Mouse (Mus musculus): Measurements from ENCODE around the gene Ttll11.

Gene Ttll11

GRCm38 (mm10) chr2:35767834-35768537 is 211.7 kb downstream of the Ttll11 start:
- DNase-seq (ENCODE audit: low spot score), result no peak

- DNase-seq (ENCODE audit: low spot score), result no peak
These were observed 215.4 kb downstream of the Ttll11 start for GRCm38 (mm10) chr2:35764328-35764727.

DNA sequence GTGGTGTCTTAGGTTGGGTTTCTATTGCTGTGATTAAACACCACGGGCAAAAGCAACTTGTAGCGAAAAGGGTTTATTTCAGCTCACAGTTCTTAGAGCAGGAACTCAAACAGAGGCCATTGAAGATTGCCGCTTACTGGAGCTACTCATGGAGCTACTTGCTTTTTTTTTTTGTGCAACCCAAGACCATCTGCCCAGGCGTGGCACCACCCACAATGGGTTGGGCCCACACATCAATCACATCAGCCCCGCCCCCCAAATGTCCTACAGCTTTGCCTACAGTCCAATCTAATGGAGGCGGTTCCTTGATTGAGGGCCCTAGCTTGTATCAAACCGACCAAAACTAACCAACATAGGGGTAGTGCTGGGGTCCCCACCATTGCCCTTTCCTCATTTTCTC is 215.9 kb downstream of the Ttll11 start:
- DNase-seq (ENCODE audit: low spot score), result no peak

DNA sequence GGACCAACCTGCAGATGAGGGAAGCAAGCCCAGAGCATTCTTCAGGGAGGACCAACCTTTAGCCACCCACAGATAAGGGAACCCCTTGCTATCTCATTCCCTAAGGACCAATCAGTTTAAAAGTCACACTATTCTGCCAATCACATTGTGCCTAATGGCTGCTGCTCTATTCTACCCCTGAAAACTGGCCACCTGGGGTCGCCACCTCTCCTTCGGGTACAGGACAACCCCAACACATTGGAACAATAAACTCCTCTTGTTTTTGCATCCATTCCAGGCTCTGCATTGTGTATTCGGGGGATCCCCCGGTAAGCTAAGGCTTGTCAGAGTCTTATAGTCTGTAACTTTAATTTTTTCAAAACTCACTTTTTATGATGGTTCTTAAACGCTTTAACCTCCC is 218.3 kb downstream of the Ttll11 start:
- no peak for DNase-seq (ENCODE audit: low spot score)

- no peak for DNase-seq (ENCODE audit: low spot score)
These were observed 218.8 kb downstream of the Ttll11 start for GRCm38 (mm10) chr2:35760867-35761266.

DNA sequence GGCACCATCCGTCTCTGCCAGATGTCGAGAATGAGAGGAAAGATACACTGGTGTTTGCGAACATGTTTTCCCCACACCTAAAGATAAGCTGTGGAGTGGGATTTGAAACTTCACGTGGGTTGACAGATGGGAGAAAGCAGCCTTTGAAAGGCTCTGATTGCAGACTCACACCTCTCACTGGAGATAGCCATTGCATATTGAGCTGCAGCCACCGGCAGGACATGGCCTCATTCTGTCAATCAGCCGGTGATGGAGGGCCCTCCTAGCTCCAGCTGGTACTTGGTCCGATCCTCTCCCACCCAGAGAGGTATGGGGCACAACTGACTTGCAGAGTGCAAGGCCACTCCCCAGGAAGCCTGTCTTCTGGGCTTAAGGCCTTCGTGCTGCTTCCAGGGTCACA is 219.4 kb downstream of the Ttll11 start:
- DNase-seq (ENCODE audit: low spot score), result no peak

GRCm38 (mm10) chr2:35756467-35756866 is 223.2 kb downstream of the Ttll11 start:
- DNase-seq (ENCODE audit: low spot score), result no peak

- DNase-seq (ENCODE audit: low spot score), result no peak
These were observed 227.8 kb downstream of the Ttll11 start for GRCm38 (mm10) chr2:35751781-35752505.

DNA sequence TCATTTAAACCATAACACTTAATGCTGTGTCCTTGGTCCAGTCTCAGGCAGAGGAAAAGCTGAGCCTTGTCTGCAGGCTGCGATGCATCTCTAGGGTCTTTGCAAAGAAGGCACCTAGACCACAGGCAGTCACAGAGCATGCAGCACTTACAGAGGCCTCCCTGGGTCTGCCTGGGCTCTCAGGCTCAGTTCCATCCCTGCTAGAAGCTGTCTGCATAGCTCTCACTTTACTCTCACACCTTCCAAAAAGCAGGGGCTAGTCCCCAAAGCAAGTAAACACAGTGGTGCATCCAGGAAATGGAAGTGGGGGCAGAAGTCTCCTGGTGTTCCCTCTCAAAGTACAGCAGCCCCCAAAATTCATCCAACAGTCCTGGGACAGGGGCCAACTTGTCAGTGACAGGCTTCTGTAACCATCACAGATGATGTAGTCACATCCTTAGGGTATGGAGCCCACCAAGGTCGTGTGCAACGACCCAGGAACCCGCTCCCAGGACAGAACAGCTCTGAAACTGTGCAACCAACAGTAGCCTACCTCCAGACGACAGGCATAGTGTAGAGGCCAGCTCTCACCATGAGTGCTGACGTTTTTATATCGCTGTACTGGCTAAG is 229.1 kb downstream of the Ttll11 start:
- no peak for DNase-seq (ENCODE audit: low spot score)

- DNase-seq (ENCODE audit: low spot score), result no peak
These were observed 232.2 kb downstream of the Ttll11 start for GRCm38 (mm10) chr2:35747371-35748035.

- DNase-seq (ENCODE audit: low spot score), result no peak
These were observed 233.1 kb downstream of the Ttll11 start for GRCm38 (mm10) chr2:35746638-35747037.

GRCm38 (mm10) chr2:35745876-35746275 is 233.8 kb downstream of the Ttll11 start:
- no peak for DNase-seq (ENCODE audit: low spot score)

DNA sequence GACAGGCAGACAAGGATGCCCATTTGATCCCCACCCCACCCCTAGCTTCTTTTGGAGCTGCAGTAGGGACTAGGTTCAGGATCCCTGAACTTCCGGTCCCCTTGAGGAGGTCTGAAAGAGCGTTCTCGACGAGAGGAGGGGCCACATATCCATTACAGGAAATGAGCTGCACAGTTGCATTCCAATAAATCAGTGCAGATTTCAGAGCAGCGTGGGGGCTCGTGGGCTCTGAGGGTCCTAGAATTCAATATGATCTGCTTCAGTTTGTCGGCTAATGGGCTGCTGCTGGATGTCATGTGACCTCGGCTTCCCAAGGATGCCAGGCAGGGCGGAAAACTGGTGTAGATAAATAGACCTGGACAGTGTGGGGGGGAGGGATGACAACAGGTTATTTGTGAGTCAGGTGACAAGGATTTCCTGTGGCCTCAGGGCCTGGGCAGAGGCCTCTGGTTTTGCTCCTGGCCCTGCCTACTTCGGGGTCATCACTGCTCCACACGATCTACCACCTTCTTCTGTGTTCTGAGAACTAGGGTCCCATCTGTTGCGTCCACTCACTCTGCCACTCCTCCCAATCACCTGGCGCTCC is 240.0 kb downstream of the Ttll11 start:
- no peak for DNase-seq (ENCODE audit: low spot score)

- DNase-seq (ENCODE audit: low spot score), result no peak
These were observed 242.2 kb downstream of the Ttll11 start for GRCm38 (mm10) chr2:35737467-35738027.

DNA sequence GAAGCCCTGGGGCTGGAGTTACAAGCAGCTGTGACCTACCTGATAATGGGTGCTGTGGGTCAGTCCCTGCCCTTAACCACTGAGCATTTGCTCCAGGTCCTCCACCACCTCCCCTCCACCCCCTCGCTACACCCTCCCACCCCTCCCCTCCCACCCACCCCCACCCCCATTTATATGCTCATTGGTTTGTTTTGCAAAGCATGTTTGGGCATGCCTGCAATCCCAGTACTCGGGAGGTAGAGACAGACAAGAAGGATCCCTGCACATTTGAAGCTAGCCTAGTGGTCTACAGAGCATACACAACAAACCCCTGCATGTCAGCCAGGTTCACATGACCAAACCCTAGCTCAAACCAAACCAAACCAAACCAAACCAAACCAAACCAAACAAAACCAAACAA is 243.7 kb downstream of the Ttll11 start:
- DNase-seq (ENCODE audit: low spot score), result no peak

- DNase-seq (ENCODE audit: low spot score), result no peak
These were observed 244.7 kb downstream of the Ttll11 start for GRCm38 (mm10) chr2:35735001-35735400.

- no peak for DNase-seq (ENCODE audit: low spot score)
These were observed 247.9 kb downstream of the Ttll11 start for GRCm38 (mm10) chr2:35731671-35732449.

DNA sequence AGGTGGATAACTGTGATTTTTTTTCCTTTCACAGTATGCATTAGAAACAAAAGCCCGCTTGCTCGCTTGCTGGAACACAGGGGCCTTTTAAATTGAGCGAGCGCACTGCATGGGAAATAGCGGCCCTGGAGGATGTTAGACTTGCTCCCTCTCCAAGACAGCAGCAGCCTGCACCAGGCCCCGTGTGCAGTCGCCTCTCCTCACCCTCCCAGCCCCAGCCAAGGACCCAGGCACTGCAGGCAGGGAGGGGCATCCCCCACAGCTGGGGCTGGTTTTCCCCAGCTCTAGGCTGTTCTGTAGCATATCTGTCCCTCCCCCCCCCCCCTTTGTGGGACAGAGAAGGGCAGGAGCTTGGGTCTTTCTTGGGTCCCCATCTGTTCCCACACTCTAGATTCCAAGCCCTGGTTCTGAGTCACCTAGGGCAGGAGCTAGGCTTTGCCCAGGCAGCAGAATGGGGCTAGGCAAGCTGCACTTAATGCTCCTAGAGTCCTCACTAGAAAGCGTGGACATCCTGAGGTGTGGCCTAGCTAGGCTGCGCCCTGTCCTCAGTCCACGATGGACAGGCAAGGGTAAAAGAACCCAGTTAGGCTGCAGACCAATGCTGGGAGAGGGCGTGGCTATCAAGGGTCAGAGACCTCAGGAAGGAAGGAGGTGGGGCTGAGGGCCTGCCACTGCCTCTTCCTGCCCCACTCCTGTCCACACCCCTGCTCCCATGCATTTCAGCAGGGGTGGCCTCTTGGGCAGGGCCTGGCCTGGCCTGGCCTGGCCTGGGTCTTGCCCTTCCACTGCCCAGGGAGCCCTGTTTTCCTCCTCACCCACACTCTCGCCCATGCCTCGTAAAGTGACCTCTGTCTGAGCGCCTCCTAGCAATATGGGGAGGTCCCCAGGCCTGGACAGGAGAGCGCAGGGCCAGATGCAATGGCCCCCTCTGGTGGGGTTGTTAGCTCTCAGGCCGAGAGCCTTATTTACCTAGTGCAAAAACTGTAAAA is 250.3 kb downstream of the Ttll11 start:
- DNase-seq (ENCODE audit: low spot score), result no peak

DNA sequence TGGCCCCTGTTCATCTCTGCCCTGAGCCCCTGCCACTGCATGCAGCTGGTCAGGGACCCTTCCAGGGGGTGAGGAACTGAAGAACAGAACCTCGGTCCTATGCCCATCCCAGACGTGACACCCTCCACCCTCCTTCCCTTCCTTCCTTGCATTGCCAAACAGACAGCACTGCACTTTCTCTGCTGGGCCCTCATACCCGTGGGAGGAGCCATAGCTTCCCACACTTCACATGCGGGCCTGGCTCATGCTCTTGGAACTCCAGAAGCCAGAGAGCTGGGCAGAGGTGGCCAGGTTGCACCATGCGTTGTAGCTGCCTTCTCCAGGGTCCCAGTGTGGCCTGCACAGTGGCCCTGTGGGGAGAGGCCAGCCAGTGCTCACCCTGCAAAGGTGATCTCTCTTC is 251.1 kb downstream of the Ttll11 start:
- no peak for DNase-seq (ENCODE audit: low spot score)

DNA sequence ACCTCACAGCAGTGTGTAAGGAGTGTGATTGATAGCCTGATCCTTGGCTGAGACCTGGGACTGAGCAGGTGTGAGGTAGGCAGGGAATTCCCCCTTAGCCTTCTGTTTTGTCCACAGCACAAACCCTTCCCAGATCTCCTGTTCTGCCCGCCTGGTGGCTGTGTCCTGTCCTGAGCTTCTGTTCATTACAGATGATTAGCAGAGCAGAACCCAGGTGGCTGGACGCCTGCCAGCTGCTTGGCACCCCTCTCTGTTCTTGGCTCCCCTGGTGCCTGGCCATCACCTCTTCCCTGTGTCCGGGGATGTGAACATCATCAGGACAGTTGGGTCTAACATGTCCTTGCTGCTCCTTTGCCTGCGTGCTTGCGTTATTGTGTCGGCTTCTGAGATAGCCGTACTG is 256.0 kb downstream of the Ttll11 start:
- DNase-seq (ENCODE audit: low spot score), result no peak
